Mouse (Mus musculus): Measurements from ENCODE around the gene Itprip. TPM values are rescaled to one million over a fixed set of nuclear protein-coding genes. Genes with fewer than 3 reads are reported as not detected.
A peak's percentile ranks its signal among the peaks of the same experiment; 100 is the strongest.

Gene Itprip
- polyA plus RNA-seq, 1 experiment: 8.0 TPM

DNA sequence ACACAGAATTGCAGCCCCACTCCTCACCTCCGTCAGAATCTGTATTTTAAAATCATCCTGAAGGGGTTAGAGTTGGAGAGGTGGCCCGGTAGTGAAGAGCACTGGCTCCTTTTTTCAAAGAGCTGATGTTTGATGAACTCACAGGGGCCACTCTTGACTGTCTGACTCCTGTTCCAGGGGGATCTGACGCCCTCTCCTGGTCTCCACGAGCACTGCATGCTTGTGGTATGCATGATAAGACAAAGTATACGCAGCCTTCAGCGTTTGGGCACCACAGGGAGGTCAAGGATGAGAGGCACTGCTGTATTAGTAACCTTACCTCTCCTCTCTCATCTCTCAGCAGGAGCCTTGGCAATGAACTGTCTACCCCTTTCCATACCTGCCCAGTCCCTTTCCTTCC is 19.1 kb downstream of the Itprip start:
- Histone ChIP-seq H3K27ac (ENCODE audit: insufficient read depth, low read depth, low read length) (no peak overlapping the region), H3K36me3 (ENCODE audit: control insufficient read depth, insufficient read depth, low read length) (no peaks in the 10 kb centered on the region), H3K4me3 (ENCODE audit: insufficient read depth, low read depth, low read length) (no peak overlapping the region), H3K4me1 (ENCODE audit: control insufficient read depth, insufficient read depth, low read length) (peaks cover 11% of the 10 kb centered on the region; the same call in 1 of the 2 replicates), H3K27me3 (replicated peaks; ENCODE audit: control insufficient read depth, insufficient read depth, low read length) (no peaks in the 10 kb centered on the region)
- TF ChIP-seq POLR2A (IDR thresholded peaks at IDR 0.05; ENCODE audit: low read depth, low read length): no peak
- TF ChIP-seq CTCF (conservative IDR thresholded peaks at IDR 0.05; ENCODE audit: insufficient read depth, insufficient read length, low read depth, low read length): peak; percentile 31; the same call in 1 of the 2 replicates
- WGBS: 63% methylated on average over 6 of the region's 6 CpGs
- DNase-seq: no peak

- no peak overlapping the region for H3K4me3 ChIP-seq (ENCODE audit: insufficient read depth, low read depth, low read length)
- TF ChIP-seq CTCF (conservative IDR thresholded peaks at IDR 0.05; ENCODE audit: insufficient read depth, insufficient read length, low read depth, low read length) (no peak), POLR2A (IDR thresholded peaks at IDR 0.05; ENCODE audit: low read depth, low read length) (no peak)
- H3K4me1 ChIP-seq (ENCODE audit: control insufficient read depth, insufficient read depth, low read length): peaks cover 11% of the 10 kb centered on the region; the same call in 1 of the 2 replicates
- no peaks in the 10 kb centered on the region for H3K27me3 ChIP-seq (replicated peaks; ENCODE audit: control insufficient read depth, insufficient read depth, low read length)
- no peak for DNase-seq
- 83% methylated on average over 8 of the region's 8 CpGs for WGBS
- H3K27ac ChIP-seq (ENCODE audit: insufficient read depth, low read depth, low read length): no peak overlapping the region
- H3K36me3 ChIP-seq (ENCODE audit: control insufficient read depth, insufficient read depth, low read length): no peaks in the 10 kb centered on the region
Measured at GRCm38 (mm10) chr19:47898472-47899079, 20.5 kb downstream of the Itprip start.

DNA sequence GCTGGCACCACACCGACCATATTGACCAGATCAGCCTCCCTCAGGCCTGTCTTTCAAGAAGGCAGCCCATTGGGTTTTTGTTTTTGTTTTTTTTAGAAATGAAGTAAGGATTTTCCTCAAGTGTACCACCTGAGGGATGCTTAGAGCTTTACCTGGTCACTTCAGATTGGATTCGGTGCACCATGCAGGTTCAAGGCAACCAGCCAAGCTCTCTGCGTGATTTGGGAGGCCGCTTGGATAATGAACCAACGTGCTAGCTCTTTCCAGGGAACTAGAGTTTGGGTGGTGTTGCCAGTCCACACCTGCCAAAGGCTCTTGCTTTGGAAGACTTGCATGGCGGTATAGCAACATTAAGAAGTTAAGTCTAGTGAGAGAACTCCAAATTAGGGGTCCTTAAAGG is 26.0 kb downstream of the Itprip start:
- TF ChIP-seq CTCF (conservative IDR thresholded peaks at IDR 0.05; ENCODE audit: insufficient read depth, insufficient read length, low read depth, low read length): no peak
- no peak for DNase-seq
- Histone ChIP-seq H3K36me3 (ENCODE audit: control insufficient read depth, insufficient read depth, low read length) (no peaks in the 10 kb centered on the region), H3K27me3 (replicated peaks; ENCODE audit: control insufficient read depth, insufficient read depth, low read length) (no peaks in the 10 kb centered on the region), H3K4me3 (ENCODE audit: insufficient read depth, low read depth, low read length) (no peak overlapping the region), H3K27ac (ENCODE audit: insufficient read depth, low read depth, low read length) (no peak overlapping the region), H3K4me1 (ENCODE audit: control insufficient read depth, insufficient read depth, low read length) (peaks cover 6% of the 10 kb centered on the region)
- 89% methylated on average over 6 of the region's 6 CpGs for WGBS

DNA sequence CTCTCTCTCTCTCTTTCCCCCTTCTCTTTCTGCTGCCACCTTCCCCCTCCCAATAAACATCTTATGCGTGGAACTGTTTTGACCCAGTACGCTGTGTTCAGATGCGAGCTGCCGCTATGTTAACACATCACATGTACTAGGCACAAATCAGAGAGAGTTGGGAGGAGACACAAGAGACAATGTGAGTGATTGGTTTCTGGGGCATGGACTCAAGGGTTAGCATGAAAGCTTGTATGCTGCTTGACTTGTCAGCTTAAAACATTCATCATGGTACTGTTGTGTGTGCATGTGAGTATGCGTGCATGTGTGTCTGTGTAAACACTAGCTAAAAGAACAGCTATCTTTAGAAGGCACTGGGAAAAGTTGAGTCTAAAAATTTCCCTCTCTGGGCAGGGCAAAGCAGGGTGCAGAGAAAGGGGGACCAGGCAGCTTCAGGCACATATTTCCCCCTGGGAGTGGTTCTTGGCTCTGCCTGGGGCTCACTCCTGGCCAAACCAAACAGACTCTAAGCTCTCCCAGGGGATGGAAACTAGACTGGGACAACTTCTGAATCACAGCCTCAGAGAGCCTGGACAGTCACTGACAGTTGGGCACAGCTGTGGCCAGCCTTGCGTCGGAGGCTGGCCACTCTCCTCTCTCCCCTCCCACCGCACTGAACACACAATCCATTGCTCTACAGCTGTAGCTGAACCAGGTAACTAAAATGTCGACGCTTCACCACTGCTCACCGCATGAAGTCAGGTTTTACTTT is 27.4 kb downstream of the Itprip start:
- H3K4me1 ChIP-seq (ENCODE audit: control insufficient read depth, insufficient read depth, low read length): peaks cover 9% of the 10 kb centered on the region
- DNase-seq: peak; percentile 79
- no peak for TF ChIP-seq POLR2A (IDR thresholded peaks at IDR 0.05; ENCODE audit: low read depth, low read length)
- TF ChIP-seq CTCF (conservative IDR thresholded peaks at IDR 0.05; ENCODE audit: insufficient read depth, insufficient read length, low read depth, low read length): no peak
- H3K36me3 ChIP-seq (ENCODE audit: control insufficient read depth, insufficient read depth, low read length): no peaks in the 10 kb centered on the region
- H3K4me3 ChIP-seq (ENCODE audit: insufficient read depth, low read depth, low read length): no peak overlapping the region
- peak overlapping the region; percentile 92 for H3K27ac ChIP-seq (ENCODE audit: insufficient read depth, low read depth, low read length)
- H3K27me3 ChIP-seq (replicated peaks; ENCODE audit: control insufficient read depth, insufficient read depth, low read length): no peaks in the 10 kb centered on the region
- 57% methylated on average over 11 of the region's 11 CpGs for WGBS

DNA sequence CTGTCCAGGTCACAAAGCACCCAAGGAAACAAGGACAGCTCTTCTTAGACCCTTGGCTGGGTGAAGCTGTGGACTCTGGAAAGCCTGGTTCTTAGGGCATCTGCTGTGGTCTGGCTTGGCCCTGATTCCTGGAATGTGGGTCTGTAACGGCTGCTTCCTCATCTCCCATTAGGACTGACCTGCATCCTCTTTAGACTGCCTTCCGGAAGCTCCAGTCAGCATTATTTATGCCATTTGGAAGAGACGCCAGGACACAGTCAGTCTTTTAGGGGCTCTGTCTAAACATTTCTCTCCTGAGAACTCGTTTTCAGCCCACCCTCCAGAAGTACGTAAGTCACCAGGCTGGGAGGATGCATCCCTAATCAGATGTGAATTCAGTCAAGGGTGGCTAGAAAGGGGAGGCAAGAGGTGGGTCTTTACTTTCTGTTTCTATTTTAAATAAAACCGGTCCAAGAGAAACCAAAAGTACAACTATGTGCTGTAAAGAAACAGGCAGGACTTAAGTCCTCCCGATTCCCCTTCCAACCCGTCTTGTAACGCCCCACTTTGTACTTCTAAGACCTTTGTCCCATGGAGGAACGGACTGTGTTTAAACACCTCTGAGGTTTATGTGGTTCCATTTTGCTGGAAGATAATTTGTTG is 28.5 kb downstream of the Itprip start:
- WGBS: 22% methylated on average over 10 of the region's 10 CpGs
- H3K27me3 ChIP-seq (replicated peaks; ENCODE audit: control insufficient read depth, insufficient read depth, low read length): no peaks in the 10 kb centered on the region
- no peak for TF ChIP-seq POLR2A (IDR thresholded peaks at IDR 0.05; ENCODE audit: low read depth, low read length)
- TF ChIP-seq CTCF (conservative IDR thresholded peaks at IDR 0.05; ENCODE audit: insufficient read depth, insufficient read length, low read depth, low read length): no peak
- H3K36me3 ChIP-seq (ENCODE audit: control insufficient read depth, insufficient read depth, low read length): no peaks in the 10 kb centered on the region
- H3K4me3 ChIP-seq (ENCODE audit: insufficient read depth, low read depth, low read length): 0 out of 2 replicates have a peak overlapping the region, but pooled peaks have one; percentile 10
- peak; percentile 87 for DNase-seq
- H3K27ac ChIP-seq (ENCODE audit: insufficient read depth, low read depth, low read length): peak overlapping the region; percentile 92
- peaks cover 9% of the 10 kb centered on the region for H3K4me1 ChIP-seq (ENCODE audit: control insufficient read depth, insufficient read depth, low read length)

GRCm38 (mm10) chr19:47888037-47888436 is 31.1 kb downstream of the Itprip start:
- no peak for DNase-seq
- Histone ChIP-seq H3K27ac (ENCODE audit: insufficient read depth, low read depth, low read length) (no peak overlapping the region), H3K4me1 (ENCODE audit: control insufficient read depth, insufficient read depth, low read length) (peaks cover 9% of the 10 kb centered on the region), H3K4me3 (ENCODE audit: insufficient read depth, low read depth, low read length) (no peak overlapping the region), H3K36me3 (ENCODE audit: control insufficient read depth, insufficient read depth, low read length) (no peaks in the 10 kb centered on the region), H3K27me3 (replicated peaks; ENCODE audit: control insufficient read depth, insufficient read depth, low read length) (no peaks in the 10 kb centered on the region)
- no peak for TF ChIP-seq POLR2A (IDR thresholded peaks at IDR 0.05; ENCODE audit: low read depth, low read length)
- TF ChIP-seq CTCF (conservative IDR thresholded peaks at IDR 0.05; ENCODE audit: insufficient read depth, insufficient read length, low read depth, low read length): no peak
- WGBS: 92% methylated on average over 8 of the region's 8 CpGs

DNA sequence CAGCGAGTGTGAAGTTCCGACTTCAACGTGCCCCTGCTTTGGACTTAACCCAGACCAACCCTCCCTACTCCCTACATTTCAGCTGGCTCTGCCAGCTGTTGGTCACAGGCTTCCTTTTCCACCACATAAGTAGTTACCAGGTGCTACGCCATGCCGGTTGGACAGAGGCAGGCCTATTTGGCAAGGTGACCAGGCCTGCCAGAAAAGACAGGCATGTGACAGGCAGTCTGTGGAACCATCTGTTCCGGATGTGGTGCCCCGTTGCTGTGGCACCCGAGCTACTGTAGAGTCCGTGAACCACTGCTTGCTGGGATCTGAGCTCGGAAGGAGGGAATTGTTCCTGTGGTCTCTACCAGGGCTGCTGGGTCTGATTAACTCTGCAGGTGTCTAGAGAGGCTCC is 31.7 kb downstream of the Itprip start:
- Histone ChIP-seq H3K4me1 (ENCODE audit: control insufficient read depth, insufficient read depth, low read length) (peaks cover 9% of the 10 kb centered on the region), H3K36me3 (ENCODE audit: control insufficient read depth, insufficient read depth, low read length) (no peaks in the 10 kb centered on the region), H3K27me3 (replicated peaks; ENCODE audit: control insufficient read depth, insufficient read depth, low read length) (no peaks in the 10 kb centered on the region), H3K27ac (ENCODE audit: insufficient read depth, low read depth, low read length) (peak overlapping the region; percentile 81), H3K4me3 (ENCODE audit: insufficient read depth, low read depth, low read length) (no peak overlapping the region)
- TF ChIP-seq CTCF (conservative IDR thresholded peaks at IDR 0.05; ENCODE audit: insufficient read depth, insufficient read length, low read depth, low read length) (no peak), POLR2A (IDR thresholded peaks at IDR 0.05; ENCODE audit: low read depth, low read length) (no peak)
- WGBS: 67% methylated on average over 10 of the region's 10 CpGs
- no peak for DNase-seq
